Mouse (Mus musculus) embryonic facial prominence, embryonic 14.5 days (tissue): ENCODE data around the gene Pgs1. TPM values are rescaled to one million over a fixed set of nuclear protein-coding genes. Genes with fewer than 3 reads are reported as not detected.

Experiments
- ATAC-seq: fragments of 200-750 bp; cut with Nextera tagmentation; 2 replicates; pipeline ENCODE4 v1.8.0; 2017; ENCODE audit warnings: low read depth, moderate number of reproducible peaks, moderate TSS enrichment
- DNase-seq: peaks from one replicate; pipeline ENCODE4 v3.0.0-alpha.2; 2015; ENCODE audit warnings: low spot score
- H3K27ac ChIP-seq: fragments of 300-500 bp; sonication (generic); replicated peaks from 2 replicates; pipeline ENCODE4 v1.5.1; 2014; ENCODE audit warnings: low read depth, mild to moderate bottlenecking, low read length, moderate library complexity
- H3K27me3 ChIP-seq: fragments of 300-500 bp; sonication (generic); replicated peaks from 2 replicates; pipeline ENCODE4 v1.6.1; 2014; ENCODE audit warnings: low read length; ENCODE audit not compliant: control insufficient read depth, insufficient read depth
- H3K36me3 ChIP-seq: fragments of 300-500 bp; sonication (generic); 2 replicates; pipeline ENCODE4 v1.6.1; 2014; ENCODE audit warnings: low read length, mixed read lengths; ENCODE audit not compliant: control insufficient read depth, insufficient read depth
- H3K4me1 ChIP-seq: fragments of 300-500 bp; sonication (generic); 2 replicates; pipeline ENCODE4 v1.6.1; 2014; ENCODE audit warnings: antibody characterized with exemption, low read length; ENCODE audit not compliant: control insufficient read depth, insufficient read depth
- H3K4me2 ChIP-seq: fragments of 300-500 bp; sonication (generic); 2 replicates; pipeline ENCODE4 v1.6.1; 2014; ENCODE audit warnings: low read depth, mild to moderate bottlenecking, low read length, moderate library complexity, mixed read lengths
- H3K4me3 ChIP-seq: fragments of 300-500 bp; sonication (generic); 2 replicates; pipeline ENCODE4 v1.5.1; 2014; ENCODE audit warnings: low read depth, mild to moderate bottlenecking, low read length
- H3K9ac ChIP-seq: fragments of 300-500 bp; sonication (generic); 2 replicates; pipeline ENCODE4 v1.6.1; 2014; ENCODE audit warnings: low read depth, mild to moderate bottlenecking, low read length, moderate library complexity, mixed read lengths
- H3K9me3 ChIP-seq: fragments of 300-500 bp; sonication (generic); 2 replicates; pipeline ENCODE4 v1.6.1; 2016; ENCODE audit warnings: low read length; ENCODE audit not compliant: control insufficient read depth
- WGBS: fragments of 180-500 bp; shearing (Covaris S2); extraction: QIAGEN DNeasy Blood & Tissue Kit; methylation state at CpG from one replicate; pipeline ENCODE4 v1.1.7; 2014; 5-methylcytosine and 5-hydroxymethylcytosine counted together
- polyA plus RNA-seq: library from polyadenylated mRNA; unstranded; fragments of >200 nt; fragmentation: Nextera tagmentation; extraction: Ambion mirVana; gene quantifications from 2 replicates; pipeline ENCODE4 v1.2.1, GENCODE M21; 2014

Pgs1 gene
- polyA plus RNA-seq, 1 experiment from 2014 or later: 31.0 TPM

DNA sequence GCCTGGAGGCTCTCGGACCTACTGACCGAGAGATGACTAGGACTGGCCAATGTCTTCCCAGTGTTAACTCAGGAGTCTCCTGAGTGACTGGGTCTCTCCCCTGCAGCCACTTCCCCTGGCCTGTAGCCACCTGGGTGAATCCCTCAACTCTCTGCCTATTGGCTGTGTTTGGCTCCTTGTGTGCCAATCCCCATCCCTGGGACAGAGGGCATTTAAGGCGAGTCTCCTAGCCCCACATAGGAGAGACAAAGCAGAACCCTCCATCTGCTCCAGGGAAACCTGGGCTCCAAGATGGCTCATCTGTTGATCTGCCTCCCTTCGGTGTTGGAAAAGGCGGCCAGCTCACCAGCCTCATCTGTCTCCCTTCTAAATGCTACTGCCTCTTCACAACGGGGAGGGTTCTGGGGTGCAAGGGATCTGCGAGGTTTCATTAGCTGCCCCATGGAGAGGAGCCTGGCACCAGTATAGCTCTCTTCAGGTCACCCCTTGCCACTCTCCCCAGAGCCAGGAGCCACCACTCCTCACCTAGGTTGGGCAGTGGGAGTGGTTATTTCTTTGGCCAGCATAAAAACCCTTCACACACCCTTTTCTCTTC, 19.5 kb upstream of the Pgs1 start:
- peaks cover 10% of the 10 kb centered on the region; the same call in 1 of the 2 replicates for H3K36me3 ChIP-seq
- peaks cover 62% of the 10 kb centered on the region for H3K4me1 ChIP-seq
- DNase-seq: no peak
- H3K4me2 ChIP-seq: peak overlapping the region; percentile 83
- H3K9me3 ChIP-seq: no peaks in the 10 kb centered on the region
- peaks cover 5% of the 10 kb centered on the region; the same call in 1 of the 2 replicates for H3K27me3 ChIP-seq
- H3K9ac ChIP-seq: peak overlapping the region; percentile 92; the same call in 1 of the 2 replicates
- H3K27ac ChIP-seq: no peak overlapping the region
- no peak for ATAC-seq
- 56% methylated on average over 7 of the region's 7 CpGs for WGBS
- peak overlapping the region; percentile 76 for H3K4me3 ChIP-seq

DNA sequence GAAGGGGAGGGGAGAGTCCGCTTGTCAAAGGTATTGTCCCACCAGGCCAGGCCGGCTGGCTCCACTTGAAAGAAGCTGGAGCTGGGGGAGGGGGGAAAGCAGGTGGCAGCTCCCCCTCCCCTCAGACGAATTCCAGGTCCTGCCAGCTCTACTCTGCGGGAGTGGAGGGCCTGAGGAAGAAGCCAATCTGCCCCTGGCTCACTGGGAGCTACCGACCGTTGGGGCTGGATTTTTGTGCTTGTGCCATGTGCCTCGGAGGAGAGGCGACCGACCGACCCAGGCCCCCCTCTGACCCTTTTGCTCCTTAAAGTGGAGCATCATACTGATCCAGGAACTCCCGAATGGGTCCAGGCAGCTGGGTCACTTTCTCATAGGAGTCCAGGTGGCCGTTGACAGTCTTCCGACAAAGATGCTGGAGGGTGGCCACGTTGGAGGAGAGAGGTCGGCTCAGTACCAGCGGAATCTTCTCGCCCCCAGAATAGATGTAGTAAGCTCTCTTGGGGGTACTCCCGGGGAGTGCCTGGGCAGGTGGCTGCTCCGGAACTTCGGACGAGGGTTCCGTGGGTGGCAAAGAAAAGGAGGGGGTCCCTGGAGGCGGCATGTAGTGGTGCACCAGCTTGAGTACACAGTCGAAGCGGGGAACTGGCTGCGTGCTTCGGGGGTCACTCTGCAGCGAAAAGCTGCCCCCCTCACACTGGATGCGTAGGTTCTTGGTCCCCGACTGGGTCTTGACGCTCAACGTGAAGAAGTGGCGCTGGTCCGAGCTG, 18.7 kb upstream of the Pgs1 start:
- Histone ChIP-seq H3K9me3 (no peaks in the 10 kb centered on the region), H3K27me3 (peaks cover 5% of the 10 kb centered on the region; the same call in 1 of the 2 replicates), H3K36me3 (peaks cover 10% of the 10 kb centered on the region; the same call in 1 of the 2 replicates), H3K27ac (no peak overlapping the region; the same call in 1 of the 2 replicates), H3K4me3 (peak overlapping the region; percentile 76), H3K9ac (peak overlapping the region; percentile 92), H3K4me1 (peaks cover 54% of the 10 kb centered on the region), H3K4me2 (peak overlapping the region; percentile 83)
- 14% methylated on average over 28 of the region's 34 CpGs for WGBS
- DNase-seq: no peak
- no peak for ATAC-seq

DNA sequence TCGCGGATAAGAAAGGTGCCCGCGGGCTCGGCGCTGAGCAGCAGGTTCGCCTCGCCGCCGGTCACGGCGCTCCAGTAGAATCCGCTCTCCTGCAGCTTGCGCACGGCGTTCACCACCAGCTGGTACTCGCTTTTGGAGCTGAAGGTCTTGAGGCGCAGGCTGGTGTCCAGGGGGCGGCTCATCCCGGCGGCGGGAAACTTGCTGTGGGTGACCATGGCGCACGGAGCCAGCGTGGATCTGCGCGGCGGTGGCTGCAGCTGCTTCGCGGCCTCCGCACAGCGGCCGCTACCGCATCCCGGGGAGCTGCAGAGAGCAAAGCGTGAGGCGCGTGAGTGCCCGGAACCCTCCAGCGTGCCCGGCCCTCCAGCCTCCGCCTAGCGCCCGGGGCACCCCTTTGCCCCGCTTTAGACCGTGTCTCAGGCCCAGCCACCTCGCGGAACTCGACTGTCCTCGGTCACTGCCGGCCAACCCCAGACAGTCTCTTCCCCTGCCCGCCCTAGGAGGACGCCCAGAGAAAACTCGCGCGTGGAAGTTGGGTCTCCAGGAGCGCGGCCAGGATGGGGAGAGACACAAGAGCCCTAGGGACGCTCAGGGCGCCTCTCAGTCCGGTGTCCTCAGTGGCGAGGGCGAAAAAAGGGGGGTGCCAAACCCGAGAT, 17.9 kb upstream of the Pgs1 start:
- H3K4me1 ChIP-seq: peaks cover 46% of the 10 kb centered on the region
- peaks cover 10% of the 10 kb centered on the region; the same call in 1 of the 2 replicates for H3K36me3 ChIP-seq
- H3K27me3 ChIP-seq: peaks cover 5% of the 10 kb centered on the region; the same call in 1 of the 2 replicates
- peak overlapping the region; percentile 76 for H3K4me3 ChIP-seq
- DNase-seq (no peak), ATAC-seq (no peak)
- H3K4me2 ChIP-seq: peak overlapping the region; percentile 83
- H3K9me3 ChIP-seq: no peaks in the 10 kb centered on the region
- H3K27ac ChIP-seq: peak overlapping the region; percentile 96
- H3K9ac ChIP-seq: peak overlapping the region; percentile 92
- WGBS: under 1% methylated on average over 46 of the region's 64 CpGs

DNA sequence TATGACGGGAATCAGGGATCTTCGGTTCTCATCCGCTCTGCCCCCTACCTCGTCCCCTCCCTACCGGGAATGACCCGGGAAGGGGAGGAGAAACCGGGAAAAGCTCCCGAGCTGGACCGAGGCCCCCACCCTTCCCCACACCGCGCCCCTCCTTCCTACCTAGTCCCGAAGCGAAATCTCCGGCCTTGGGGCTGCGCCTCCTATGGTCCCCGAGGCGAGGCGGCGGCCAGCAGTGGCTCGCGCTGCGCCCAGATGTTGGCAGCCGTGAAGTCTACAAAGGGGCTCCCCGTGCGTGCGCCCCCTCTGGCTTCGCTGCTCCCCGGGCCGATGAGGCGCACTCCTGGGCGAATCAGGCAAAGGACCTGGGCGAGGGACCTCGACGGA, 17.4 kb upstream of the Pgs1 start:
- Histone ChIP-seq H3K27me3 (peaks cover 5% of the 10 kb centered on the region; the same call in 1 of the 2 replicates), H3K27ac (peak overlapping the region; percentile 96), H3K9ac (peak overlapping the region; percentile 92), H3K4me2 (peak overlapping the region; percentile 83), H3K4me1 (peaks cover 44% of the 10 kb centered on the region), H3K4me3 (peak overlapping the region; percentile 76), H3K9me3 (no peaks in the 10 kb centered on the region), H3K36me3 (peaks cover 10% of the 10 kb centered on the region; the same call in 1 of the 2 replicates)
- WGBS: 0% methylated on average over 26 of the region's 34 CpGs
- DNase-seq (no peak), ATAC-seq (peak; percentile 28; the same call in 1 of the 2 replicates)

DNA sequence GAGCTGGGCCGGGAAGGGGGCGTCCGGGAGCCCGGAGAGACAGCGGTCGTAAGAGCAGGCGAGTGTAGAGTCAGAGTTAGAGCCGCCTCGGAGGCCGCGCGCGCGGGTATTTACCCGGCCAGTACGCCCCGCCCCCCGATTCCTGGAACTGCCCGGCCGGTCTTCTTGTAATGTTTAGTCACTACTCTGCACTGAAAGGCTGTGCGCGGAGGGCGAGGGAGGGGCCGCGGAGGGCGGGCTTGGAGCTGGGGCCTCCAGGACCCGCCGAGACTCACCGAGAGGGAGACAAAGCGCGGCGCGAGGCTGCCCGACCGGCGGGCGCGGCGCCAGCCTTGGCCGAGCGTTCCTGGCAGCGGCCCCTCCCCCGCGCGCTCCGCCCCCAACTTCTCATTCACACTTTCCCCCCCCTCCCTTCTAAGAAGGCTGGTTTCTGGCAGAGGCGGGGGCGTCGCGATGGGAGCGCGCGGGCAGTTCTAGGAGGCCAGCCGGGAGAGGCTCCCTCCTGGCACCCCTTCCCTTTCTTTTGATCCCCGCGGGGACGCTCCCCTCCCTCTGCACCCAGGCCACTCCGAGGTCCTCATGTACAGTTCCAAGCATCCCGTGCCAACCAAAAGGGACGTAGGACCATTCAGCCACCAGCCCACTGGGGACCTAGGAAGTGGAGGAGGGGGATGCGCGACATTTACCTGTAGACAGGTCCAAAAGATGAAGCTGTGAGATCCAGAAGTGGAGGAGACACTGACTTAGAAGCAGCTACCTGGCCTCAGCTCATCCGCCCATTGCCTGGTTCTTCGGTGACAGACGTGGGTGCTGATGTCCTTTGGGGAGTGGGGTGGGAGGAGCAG, 16.8 kb upstream of the Pgs1 start:
- Histone ChIP-seq H3K4me1 (peaks cover 38% of the 10 kb centered on the region), H3K9me3 (no peaks in the 10 kb centered on the region), H3K4me3 (peak overlapping the region; percentile 76), H3K4me2 (peak overlapping the region; percentile 83), H3K9ac (peak overlapping the region; percentile 92), H3K27me3 (peaks cover 5% of the 10 kb centered on the region; the same call in 1 of the 2 replicates), H3K27ac (peak overlapping the region; percentile 96), H3K36me3 (peaks cover 10% of the 10 kb centered on the region; the same call in 1 of the 2 replicates)
- peak; percentile 95 for ATAC-seq
- peak; percentile 98 for DNase-seq
- 2% methylated on average over 29 of the region's 65 CpGs for WGBS

DNA sequence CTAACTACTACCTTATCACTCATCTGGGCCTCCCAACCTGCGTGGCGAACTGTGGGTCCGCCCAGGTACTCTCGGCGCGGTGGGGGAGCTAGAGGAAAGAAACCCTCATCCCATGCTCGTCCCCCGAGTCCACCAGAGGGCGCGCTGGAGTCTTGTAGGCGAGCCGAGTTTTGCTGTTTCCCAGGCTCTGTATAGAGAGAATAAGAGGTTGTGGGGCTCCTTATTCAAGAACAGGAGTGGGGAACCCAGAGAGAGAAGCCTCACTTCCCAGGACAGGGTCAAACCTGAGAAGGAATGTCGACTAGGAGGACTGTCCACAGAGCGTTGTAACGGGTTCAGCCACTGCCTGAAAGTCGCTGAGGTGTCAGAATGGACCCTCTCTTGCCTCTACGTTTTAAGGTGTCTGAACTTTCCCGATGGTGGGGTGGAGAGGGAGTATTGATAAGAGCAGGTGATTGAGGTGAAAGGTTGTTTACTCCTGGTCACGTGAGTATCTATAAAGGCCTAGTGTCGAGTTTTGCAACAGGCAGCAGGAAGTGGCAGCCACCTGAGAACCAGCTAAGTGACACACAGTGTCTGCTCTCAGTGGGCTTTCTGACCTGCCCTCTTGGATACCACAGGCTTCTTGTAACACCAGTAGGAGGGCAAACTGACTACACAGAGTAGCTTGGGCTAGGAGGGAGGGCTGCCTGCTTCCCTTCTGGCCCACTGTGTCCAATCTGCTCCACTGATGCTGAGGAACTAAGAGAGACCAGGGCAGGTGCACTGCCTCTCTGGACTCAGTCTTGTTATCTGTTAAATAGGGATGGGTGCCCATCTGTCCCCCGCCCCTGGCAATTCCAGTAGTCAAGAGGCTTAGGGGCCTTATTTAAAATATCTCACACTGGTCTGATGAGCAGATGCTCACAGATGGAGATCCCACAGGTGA, 15.9 kb upstream of the Pgs1 start, which contains the start of gene Socs3:
Gene Socs3, minus strand, starts transcription at position 103 of the 928 bp plus-strand sequence.
- Histone ChIP-seq H3K36me3 (peaks cover 10% of the 10 kb centered on the region; the same call in 1 of the 2 replicates), H3K4me1 (peaks cover 35% of the 10 kb centered on the region), H3K4me2 (peak within 1 kb of the TSS; percentile 83), H3K4me3 (peak within 1 kb of the TSS; percentile 76), H3K27me3 (peaks cover 5% of the 10 kb centered on the region; the same call in 1 of the 2 replicates), H3K9ac (peak within 1 kb of the TSS; percentile 92), H3K9me3 (no peaks in the 10 kb centered on the region), H3K27ac (peak within 1 kb of the TSS; percentile 96)
- 12% methylated on average over 21 of the region's 21 CpGs for WGBS
- DNase-seq (peak; percentile 95), ATAC-seq (peak; percentile 28; the same call in 1 of the 2 replicates)

DNA sequence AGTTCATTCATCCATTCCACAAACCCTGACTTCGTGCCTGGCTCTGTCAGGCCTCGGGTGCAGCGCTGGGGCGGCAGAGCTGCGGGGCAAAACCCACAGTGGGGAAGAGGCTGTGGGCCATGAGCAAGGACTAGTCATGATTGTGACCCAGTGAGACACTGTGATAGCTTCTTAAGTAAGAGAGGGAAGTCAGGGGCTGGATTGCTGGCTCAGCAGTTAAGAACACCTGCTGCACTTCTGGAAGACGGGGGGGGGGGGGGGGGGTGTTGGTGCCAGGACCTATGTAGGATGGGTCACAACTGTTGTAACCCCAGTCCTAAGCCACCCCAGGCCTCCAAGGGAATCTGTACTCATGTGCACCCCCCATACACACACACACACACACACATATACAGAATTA, 15.0 kb upstream of the Pgs1 start:
- Histone ChIP-seq H3K27me3 (peaks cover 5% of the 10 kb centered on the region; the same call in 1 of the 2 replicates), H3K4me3 (no peak overlapping the region), H3K9ac (no peak overlapping the region), H3K4me1 (peaks cover 35% of the 10 kb centered on the region), H3K36me3 (peaks cover 10% of the 10 kb centered on the region; the same call in 1 of the 2 replicates), H3K9me3 (no peaks in the 10 kb centered on the region), H3K27ac (no peak overlapping the region), H3K4me2 (no peak overlapping the region)
- no peak for DNase-seq
- ATAC-seq: no peak
- 87% methylated on average over 5 of the region's 6 CpGs for WGBS
